Mouse (Mus musculus) thymus, adult 2 months (tissue): ENCODE measurements around the gene Arid5a.

ENCODE experiments used
- CTCF ChIP-seq: fragments of 200-500 bp; IDR thresholded peaks from 2 replicates; pipeline ENCODE4 v1.5.1; 2012; ENCODE audit warnings: mild to moderate bottlenecking, control low read depth, low read length, moderate library complexity, borderline replicate concordance; ENCODE audit not compliant: control insufficient read depth, poor library complexity, insufficient read depth; ENCODE audit errors: extremely low read depth
- POLR2A ChIP-seq: fragments of 200-500 bp; IDR thresholded peaks from 2 replicates; pipeline ENCODE4 v1.6.1; 2012; ENCODE audit warnings: mild to moderate bottlenecking, low read length, control low read depth, moderate library complexity; ENCODE audit not compliant: control insufficient read depth, poor library complexity, insufficient read depth; ENCODE audit errors: extremely low read depth

GRCm38 (mm10) chr1:36306120-36306519, 1.4 kb upstream of the Arid5a start:
- no peak for TF ChIP-seq POLR2A
- TF ChIP-seq CTCF: no peak
